Mouse (Mus musculus): ENCODE data around the gene Pax7. TPM values are rescaled to one million over a fixed set of nuclear protein-coding genes. Genes with fewer than 3 reads are reported as not detected.

Pax7 gene
- total RNA-seq, 1 experiment: 0.09 TPM

GRCm38 (mm10) chr4:139702914-139703313 lies 130.4 kb downstream of the Pax7 start:
- Histone ChIP-seq H3K27ac (ENCODE audit: insufficient read depth, low read depth, low read length, poor library complexity, severe bottlenecking) (no peak overlapping the region), H3K36me3 (ENCODE audit: control insufficient read depth, insufficient read depth, low read length, poor library complexity, severe bottlenecking) (no peaks in the 10 kb centered on the region), H3K4me3 (ENCODE audit: insufficient read depth in 1 of 2, low read depth in 1 of 2, low read length in 2 of 2, poor library complexity in 1 of 2, severe bottlenecking in 1 of 2) (no peak overlapping the region), H3K4me1 (ENCODE audit: control insufficient read depth in 2 of 2, insufficient read depth in 2 of 2, low read length in 2 of 2, poor library complexity in 1 of 2) (no peaks in the 10 kb centered on the region), H3K9ac (ENCODE audit: insufficient read depth, low read depth, low read length, poor library complexity, severe bottlenecking) (no peak overlapping the region), H3K9me3 (ENCODE audit: control insufficient read depth, insufficient read depth, low read depth, low read length) (no peaks in the 10 kb centered on the region)
- in situ Hi-C loops (cut with MboI; ENCODE audit: low sequenced_read_pairs in 2 of 2, unreplicated experiment in 2 of 2): no loop called here
- TF ChIP-seq ZNF384 (IDR thresholded peaks at IDR 0.05; ENCODE audit: low read depth, low read length) (no peak), HCFC1 (IDR thresholded peaks at IDR 0.05; ENCODE audit: borderline replicate concordance, insufficient read depth, low read length) (no peak)
- no peak for DNase-seq (ENCODE audit: low read depth, low spot score)

DNA sequence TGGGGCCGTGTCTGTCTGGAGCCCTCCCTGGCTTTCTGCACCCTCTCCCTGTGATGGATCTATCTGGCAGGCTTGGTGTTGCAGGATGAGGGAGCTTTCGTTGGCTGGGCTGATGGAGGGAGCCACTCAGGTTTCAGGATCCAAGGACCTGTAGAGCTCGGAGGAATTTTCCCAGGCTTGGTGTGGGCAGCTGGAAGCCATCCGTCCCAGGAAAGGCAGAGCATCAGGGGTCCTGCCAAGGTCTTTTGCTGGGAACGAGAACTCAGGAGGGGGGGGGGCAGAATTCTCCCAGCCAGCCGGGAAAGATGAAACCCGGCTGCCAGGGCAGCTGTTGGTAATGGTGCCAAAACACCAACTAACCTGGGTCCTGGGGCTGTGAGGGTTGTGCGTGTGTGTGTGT lies 134.7 kb downstream of the Pax7 start:
- DNase-seq (ENCODE audit: low read depth, low spot score): no peak
- no peak overlapping the region for H3K4me3 ChIP-seq (ENCODE audit: insufficient read depth in 1 of 2, low read depth in 1 of 2, low read length in 2 of 2, poor library complexity in 1 of 2, severe bottlenecking in 1 of 2)
- in situ Hi-C loops (cut with MboI; ENCODE audit: low sequenced_read_pairs in 2 of 2, unreplicated experiment in 2 of 2): loop anchor here in 1 of 2 experiments (10.0 kb wide), 1 partner anchor 156 kb away; no protein-coding TSS in a partner anchor

DNA sequence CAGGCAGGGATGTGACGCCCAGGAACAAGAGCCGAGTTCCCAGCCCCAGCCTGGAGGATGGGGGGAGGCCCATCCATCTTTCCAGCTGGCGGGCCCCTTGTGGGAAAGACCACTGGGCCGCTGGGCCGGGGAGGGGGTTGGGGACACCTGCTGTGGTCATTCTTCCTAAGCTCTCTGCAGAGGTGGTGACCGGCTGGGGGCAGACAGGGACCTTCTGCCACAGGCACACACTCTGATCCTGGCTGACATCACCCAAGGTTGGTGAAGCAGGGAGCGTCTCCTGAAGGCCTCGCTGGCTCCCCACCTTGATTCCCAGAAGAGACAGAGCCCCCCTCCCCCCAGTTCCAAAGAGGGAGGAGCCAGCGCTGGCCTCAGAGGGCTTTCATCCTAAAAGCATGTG lies 135.6 kb downstream of the Pax7 start:
- in situ Hi-C loops (cut with MboI; ENCODE audit: low sequenced_read_pairs in 2 of 2, unreplicated experiment in 2 of 2): loop anchor here in 1 of 2 experiments (10.0 kb wide), 1 partner anchor 157 kb away; no protein-coding TSS in a partner anchor
- Histone ChIP-seq H3K36me3 (ENCODE audit: control insufficient read depth, insufficient read depth, low read length, poor library complexity, severe bottlenecking) (no peaks in the 10 kb centered on the region), H3K4me3 (ENCODE audit: insufficient read depth in 1 of 2, low read depth in 1 of 2, low read length in 2 of 2, poor library complexity in 1 of 2, severe bottlenecking in 1 of 2) (no peak overlapping the region), H3K4me1 (ENCODE audit: control insufficient read depth in 2 of 2, insufficient read depth in 2 of 2, low read length in 2 of 2, poor library complexity in 1 of 2) (peaks cover 0 to 8% of the 10 kb centered on the region in 2 experiments; a peak in 1 of 4 replicates), H3K9ac (ENCODE audit: insufficient read depth, low read depth, low read length, poor library complexity, severe bottlenecking) (no peak overlapping the region), H3K27ac (ENCODE audit: insufficient read depth, low read depth, low read length, poor library complexity, severe bottlenecking) (no peak overlapping the region), H3K9me3 (ENCODE audit: control insufficient read depth, insufficient read depth, low read depth, low read length) (no peaks in the 10 kb centered on the region)
- no peak for DNase-seq (ENCODE audit: low read depth, low spot score)
- TF ChIP-seq ZC3H11A (IDR thresholded peaks at IDR 0.05; ENCODE audit: borderline replicate concordance, low read depth, low read length) (no peak), CHD2 (IDR thresholded peaks at IDR 0.05; ENCODE audit: low read depth, low read length) (no peak), ZNF384 (IDR thresholded peaks at IDR 0.05; ENCODE audit: low read depth, low read length) (no peak), HCFC1 (IDR thresholded peaks at IDR 0.05; ENCODE audit: borderline replicate concordance, insufficient read depth, low read length) (no peak), MAFK (IDR thresholded peaks at IDR 0.05; ENCODE audit: insufficient read depth, low read depth, low read length) (no peak)

More for the DNA sequence above, 134.7 kb downstream of the Pax7 start:
- no peak overlapping the region for H3K9ac ChIP-seq (ENCODE audit: insufficient read depth, low read depth, low read length, poor library complexity, severe bottlenecking)
- H3K36me3 ChIP-seq (ENCODE audit: control insufficient read depth, insufficient read depth, low read length, poor library complexity, severe bottlenecking): no peaks in the 10 kb centered on the region
- H3K4me1 ChIP-seq (ENCODE audit: control insufficient read depth in 2 of 2, insufficient read depth in 2 of 2, low read length in 2 of 2, poor library complexity in 1 of 2): peaks cover 0 to 3% of the 10 kb centered on the region in 2 experiments; a peak in 1 of 4 replicates
- TF ChIP-seq HCFC1 (IDR thresholded peaks at IDR 0.05; ENCODE audit: borderline replicate concordance, insufficient read depth, low read length) (no peak), MAFK (IDR thresholded peaks at IDR 0.05; ENCODE audit: insufficient read depth, low read depth, low read length) (no peak), CHD2 (IDR thresholded peaks at IDR 0.05; ENCODE audit: low read depth, low read length) (no peak), ZC3H11A (IDR thresholded peaks at IDR 0.05; ENCODE audit: borderline replicate concordance, low read depth, low read length) (no peak), ZNF384 (IDR thresholded peaks at IDR 0.05; ENCODE audit: low read depth, low read length) (no peak)
- H3K9me3 ChIP-seq (ENCODE audit: control insufficient read depth, insufficient read depth, low read depth, low read length): no peaks in the 10 kb centered on the region
- H3K27ac ChIP-seq (ENCODE audit: insufficient read depth, low read depth, low read length, poor library complexity, severe bottlenecking): no peak overlapping the region

DNA sequence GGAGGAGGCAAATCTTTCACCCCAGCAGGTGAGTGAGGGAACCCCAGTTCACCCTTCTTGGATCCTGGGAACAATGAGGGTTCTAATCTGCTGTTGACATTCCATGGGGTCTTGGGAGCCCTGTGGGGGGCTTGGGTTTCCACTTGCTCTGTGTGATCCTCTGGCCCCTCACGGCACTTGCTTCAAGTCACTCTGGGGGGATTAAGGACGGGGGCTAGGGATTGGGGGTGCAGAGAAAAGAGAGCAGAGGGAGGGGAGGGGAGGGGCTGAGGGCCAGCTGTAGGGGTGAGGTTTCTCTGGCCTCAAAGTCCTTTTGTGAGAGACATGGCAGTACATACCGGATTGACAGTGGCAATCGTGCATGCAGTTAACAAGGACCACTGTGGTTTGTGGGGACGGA lies 140.0 kb downstream of the Pax7 start:
- DNase-seq (ENCODE audit: low read depth, low spot score): no peak
- Histone ChIP-seq H3K4me3 (ENCODE audit: insufficient read depth in 1 of 2, low read depth in 1 of 2, low read length in 2 of 2, poor library complexity in 1 of 2, severe bottlenecking in 1 of 2) (no peak overlapping the region), H3K27ac (ENCODE audit: insufficient read depth, low read depth, low read length, poor library complexity, severe bottlenecking) (no peak overlapping the region), H3K9me3 (ENCODE audit: control insufficient read depth, insufficient read depth, low read depth, low read length) (no peaks in the 10 kb centered on the region), H3K4me1 (ENCODE audit: control insufficient read depth in 2 of 2, insufficient read depth in 2 of 2, low read length in 2 of 2, poor library complexity in 1 of 2) (peaks cover 0 to 10% of the 10 kb centered on the region in 2 experiments; a peak in 1 of 4 replicates), H3K9ac (ENCODE audit: insufficient read depth, low read depth, low read length, poor library complexity, severe bottlenecking) (no peak overlapping the region), H3K36me3 (ENCODE audit: control insufficient read depth, insufficient read depth, low read length, poor library complexity, severe bottlenecking) (no peaks in the 10 kb centered on the region)
- TF ChIP-seq ZC3H11A (IDR thresholded peaks at IDR 0.05; ENCODE audit: borderline replicate concordance, low read depth, low read length) (no peak), ZNF384 (IDR thresholded peaks at IDR 0.05; ENCODE audit: low read depth, low read length) (no peak), HCFC1 (IDR thresholded peaks at IDR 0.05; ENCODE audit: borderline replicate concordance, insufficient read depth, low read length) (no peak), MAFK (IDR thresholded peaks at IDR 0.05; ENCODE audit: insufficient read depth, low read depth, low read length) (no peak), CHD2 (IDR thresholded peaks at IDR 0.05; ENCODE audit: low read depth, low read length) (no peak)
- in situ Hi-C loops (cut with MboI; ENCODE audit: low sequenced_read_pairs in 2 of 2, unreplicated experiment in 2 of 2): loop anchor here in 1 of 2 experiments (10.0 kb wide), 1 partner anchor 161 kb away; no protein-coding TSS in a partner anchor

Data from ES-E14 (cell line).